Mouse (Mus musculus): ENCODE results near the gene E130309D02Rik. TPM values are rescaled to one million over a fixed set of nuclear protein-coding genes. Genes with fewer than 3 reads are reported as not detected.
A peak's percentile ranks its signal among the peaks of the same experiment; 100 is the strongest.

Gene E130309D02Rik
- polyA plus RNA-seq, 1 experiment from 2014 or later: 17.7 TPM

GRCm38 (mm10) chr5:143266794-143267193 lies 48.4 kb downstream of the E130309D02Rik start:
- H3K9me3 ChIP-seq (ENCODE audit: control insufficient read depth, low read length): no peaks in the 10 kb centered on the region
- no peak overlapping the region for H3K9ac ChIP-seq (ENCODE audit: low read length)
- 84% methylated on average over 6 of the region's 6 CpGs for WGBS
- no peaks in the 10 kb centered on the region for H3K27me3 ChIP-seq (ENCODE audit: control insufficient read depth, insufficient read depth, low read length)
- H3K36me3 ChIP-seq (ENCODE audit: control insufficient read depth, insufficient read depth, low read length): peaks cover 30% of the 10 kb centered on the region
- H3K4me1 ChIP-seq (ENCODE audit: control insufficient read depth in 2 of 2, insufficient read depth in 2 of 2, low read length in 2 of 2): peaks cover 17 to 25% of the 10 kb centered on the region in 2 experiments
- ATAC-seq (ENCODE audit: insufficient number of reproducible peaks, insufficient read depth, low FRiP score, low read depth): no peak
- H3K4me3 ChIP-seq (ENCODE audit: control insufficient read depth in 1 of 2, insufficient read depth in 1 of 2, low read depth in 1 of 2, low read length in 2 of 2): no peak overlapping the region
- H3K4me2 ChIP-seq (ENCODE audit: low read length): no peak overlapping the region
- no peak overlapping the region for H3K27ac ChIP-seq (replicated peaks in 1 of 2; ENCODE audit: control insufficient read depth in 1 of 2, insufficient read depth in 1 of 2, low read depth in 2 of 2, low read length in 2 of 2)

GRCm38 (mm10) chr5:143265409-143265808 lies 49.8 kb downstream of the E130309D02Rik start:
- H3K27ac ChIP-seq (replicated peaks in 1 of 2; ENCODE audit: control insufficient read depth in 1 of 2, insufficient read depth in 1 of 2, low read depth in 2 of 2, low read length in 2 of 2): no peak overlapping the region
- no peaks in the 10 kb centered on the region for H3K27me3 ChIP-seq (ENCODE audit: control insufficient read depth, insufficient read depth, low read length)
- no peaks in the 10 kb centered on the region for H3K9me3 ChIP-seq (ENCODE audit: control insufficient read depth, low read length)
- no peak overlapping the region for H3K9ac ChIP-seq (ENCODE audit: low read length)
- WGBS: 55% methylated on average over 1 of the region's 1 CpGs
- H3K4me2 ChIP-seq (ENCODE audit: low read length): no peak overlapping the region
- no peak overlapping the region for H3K4me3 ChIP-seq (ENCODE audit: control insufficient read depth in 1 of 2, insufficient read depth in 1 of 2, low read depth in 1 of 2, low read length in 2 of 2)
- peaks cover 40% of the 10 kb centered on the region for H3K36me3 ChIP-seq (ENCODE audit: control insufficient read depth, insufficient read depth, low read length)
- no peak for ATAC-seq (ENCODE audit: insufficient number of reproducible peaks, insufficient read depth, low FRiP score, low read depth)
- H3K4me1 ChIP-seq (ENCODE audit: control insufficient read depth in 2 of 2, insufficient read depth in 2 of 2, low read length in 2 of 2): peaks cover 14 to 21% of the 10 kb centered on the region in 2 experiments

- ATAC-seq (ENCODE audit: insufficient number of reproducible peaks, insufficient read depth, low FRiP score, low read depth): no peak
- Histone ChIP-seq H3K9me3 (ENCODE audit: control insufficient read depth, low read length) (no peaks in the 10 kb centered on the region), H3K27ac (replicated peaks in 1 of 2; ENCODE audit: control insufficient read depth in 1 of 2, insufficient read depth in 1 of 2, low read depth in 2 of 2, low read length in 2 of 2) (no peak overlapping the region), H3K36me3 (ENCODE audit: control insufficient read depth, insufficient read depth, low read length) (peaks cover 45% of the 10 kb centered on the region), H3K4me2 (ENCODE audit: low read length) (no peak overlapping the region), H3K27me3 (ENCODE audit: control insufficient read depth, insufficient read depth, low read length) (no peaks in the 10 kb centered on the region), H3K4me3 (ENCODE audit: control insufficient read depth in 1 of 2, insufficient read depth in 1 of 2, low read depth in 1 of 2, low read length in 2 of 2) (no peak overlapping the region), H3K9ac (ENCODE audit: low read length) (no peak overlapping the region), H3K4me1 (ENCODE audit: control insufficient read depth in 2 of 2, insufficient read depth in 2 of 2, low read length in 2 of 2) (peaks cover 11 to 18% of the 10 kb centered on the region in 2 experiments; a peak in 3 of 4 replicates)
- 77% methylated on average over 10 of the region's 10 CpGs for WGBS
These were observed 50.5 kb downstream of the E130309D02Rik start for GRCm38 (mm10) chr5:143264689-143265088.

GRCm38 (mm10) chr5:143261636-143262035 lies 53.5 kb downstream of the E130309D02Rik start:
- Histone ChIP-seq H3K4me2 (ENCODE audit: low read length) (no peak overlapping the region), H3K36me3 (ENCODE audit: control insufficient read depth, insufficient read depth, low read length) (peaks cover 51% of the 10 kb centered on the region), H3K4me1 (ENCODE audit: control insufficient read depth in 2 of 2, insufficient read depth in 2 of 2, low read length in 2 of 2) (peaks cover 5 to 10% of the 10 kb centered on the region in 2 experiments; a peak in 2 of 4 replicates), H3K9ac (ENCODE audit: low read length) (no peak overlapping the region), H3K27ac (replicated peaks in 1 of 2; ENCODE audit: control insufficient read depth in 1 of 2, insufficient read depth in 1 of 2, low read depth in 2 of 2, low read length in 2 of 2) (no peak overlapping the region), H3K9me3 (ENCODE audit: control insufficient read depth, low read length) (no peaks in the 10 kb centered on the region), H3K27me3 (ENCODE audit: control insufficient read depth, insufficient read depth, low read length) (peaks cover 17% of the 10 kb centered on the region), H3K4me3 (ENCODE audit: control insufficient read depth in 1 of 2, insufficient read depth in 1 of 2, low read depth in 1 of 2, low read length in 2 of 2) (no peak overlapping the region)
- WGBS: 88% methylated on average over 8 of the region's 8 CpGs
- ATAC-seq (ENCODE audit: insufficient number of reproducible peaks, insufficient read depth, low FRiP score, low read depth): no peak

GRCm38 (mm10) chr5:143255802-143256201 lies 59.4 kb downstream of the E130309D02Rik start:
- no peak for ATAC-seq (ENCODE audit: insufficient number of reproducible peaks, insufficient read depth, low FRiP score, low read depth)
- Histone ChIP-seq H3K4me1 (ENCODE audit: control insufficient read depth in 2 of 2, insufficient read depth in 2 of 2, low read length in 2 of 2) (peaks cover 2 to 21% of the 10 kb centered on the region in 2 experiments; a peak in 3 of 4 replicates), H3K27me3 (ENCODE audit: control insufficient read depth, insufficient read depth, low read length) (peaks cover 75% of the 10 kb centered on the region), H3K9me3 (ENCODE audit: control insufficient read depth, low read length) (no peaks in the 10 kb centered on the region), H3K36me3 (ENCODE audit: control insufficient read depth, insufficient read depth, low read length) (peaks cover 28% of the 10 kb centered on the region), H3K4me3 (ENCODE audit: control insufficient read depth in 1 of 2, insufficient read depth in 1 of 2, low read depth in 1 of 2, low read length in 2 of 2) (no peak overlapping the region), H3K9ac (ENCODE audit: low read length) (no peak overlapping the region), H3K27ac (replicated peaks in 1 of 2; ENCODE audit: control insufficient read depth in 1 of 2, insufficient read depth in 1 of 2, low read depth in 2 of 2, low read length in 2 of 2) (no peak overlapping the region), H3K4me2 (ENCODE audit: low read length) (no peak overlapping the region)
- 89% methylated on average over 5 of the region's 5 CpGs for WGBS

GRCm38 (mm10) chr5:143255131-143255519 lies 60.0 kb downstream of the E130309D02Rik start:
- ATAC-seq (ENCODE audit: insufficient number of reproducible peaks, insufficient read depth, low FRiP score, low read depth): no peak
- Histone ChIP-seq H3K27ac (replicated peaks in 1 of 2; ENCODE audit: control insufficient read depth in 1 of 2, insufficient read depth in 1 of 2, low read depth in 2 of 2, low read length in 2 of 2) (no peak overlapping the region), H3K4me1 (ENCODE audit: control insufficient read depth in 2 of 2, insufficient read depth in 2 of 2, low read length in 2 of 2) (peaks cover 2 to 21% of the 10 kb centered on the region in 2 experiments; a peak in 3 of 4 replicates), H3K4me3 (ENCODE audit: control insufficient read depth in 1 of 2, insufficient read depth in 1 of 2, low read depth in 1 of 2, low read length in 2 of 2) (peak overlapping the region in 1 of 2 experiments; percentile 46; a peak in 1 of 4 replicates), H3K4me2 (ENCODE audit: low read length) (0 out of 2 replicates have a peak overlapping the region, but pooled peaks have one; percentile 80), H3K36me3 (ENCODE audit: control insufficient read depth, insufficient read depth, low read length) (peaks cover 22% of the 10 kb centered on the region), H3K9ac (ENCODE audit: low read length) (no peak overlapping the region), H3K27me3 (ENCODE audit: control insufficient read depth, insufficient read depth, low read length) (peaks cover 77% of the 10 kb centered on the region), H3K9me3 (ENCODE audit: control insufficient read depth, low read length) (no peaks in the 10 kb centered on the region)
- WGBS: 27% methylated on average over 24 of the region's 24 CpGs

- WGBS: 14% methylated on average over 66 of the region's 66 CpGs
- Histone ChIP-seq H3K27me3 (ENCODE audit: control insufficient read depth, insufficient read depth, low read length) (peaks cover 77% of the 10 kb centered on the region), H3K4me3 (ENCODE audit: control insufficient read depth in 1 of 2, insufficient read depth in 1 of 2, low read depth in 1 of 2, low read length in 2 of 2) (peak overlapping the region in 1 of 2 experiments; percentile 46; a peak in 2 of 4 replicates), H3K4me2 (ENCODE audit: low read length) (peak overlapping the region; percentile 80), H3K9ac (ENCODE audit: low read length) (no peak overlapping the region), H3K4me1 (ENCODE audit: control insufficient read depth in 2 of 2, insufficient read depth in 2 of 2, low read length in 2 of 2) (peaks cover 2 to 21% of the 10 kb centered on the region in 2 experiments; a peak in 3 of 4 replicates), H3K9me3 (ENCODE audit: control insufficient read depth, low read length) (no peaks in the 10 kb centered on the region), H3K27ac (replicated peaks in 1 of 2; ENCODE audit: control insufficient read depth in 1 of 2, insufficient read depth in 1 of 2, low read depth in 2 of 2, low read length in 2 of 2) (no peak overlapping the region), H3K36me3 (ENCODE audit: control insufficient read depth, insufficient read depth, low read length) (peaks cover 20% of the 10 kb centered on the region)
- ATAC-seq (ENCODE audit: insufficient number of reproducible peaks, insufficient read depth, low FRiP score, low read depth): no peak
These were observed 60.6 kb downstream of the E130309D02Rik start for GRCm38 (mm10) chr5:143254487-143255130.
